Mouse (Mus musculus) olfactory bulb, adult 2 months (tissue): ENCODE results near the gene C1ra.

ENCODE experiments used
- CTCF ChIP-seq: fragments of 200-500 bp; IDR thresholded peaks from 2 replicates; pipeline ENCODE4 v1.5.1; 2012; ENCODE audit warnings: low read depth, mild to moderate bottlenecking, low read length, moderate library complexity; ENCODE audit not compliant: insufficient read depth
- POLR2A ChIP-seq: fragments of 200-500 bp; IDR thresholded peaks from 2 replicates; pipeline ENCODE4 v1.6.1; 2012; ENCODE audit warnings: mild to moderate bottlenecking, low read depth, low read length, moderate library complexity; ENCODE audit not compliant: insufficient read depth

DNA sequence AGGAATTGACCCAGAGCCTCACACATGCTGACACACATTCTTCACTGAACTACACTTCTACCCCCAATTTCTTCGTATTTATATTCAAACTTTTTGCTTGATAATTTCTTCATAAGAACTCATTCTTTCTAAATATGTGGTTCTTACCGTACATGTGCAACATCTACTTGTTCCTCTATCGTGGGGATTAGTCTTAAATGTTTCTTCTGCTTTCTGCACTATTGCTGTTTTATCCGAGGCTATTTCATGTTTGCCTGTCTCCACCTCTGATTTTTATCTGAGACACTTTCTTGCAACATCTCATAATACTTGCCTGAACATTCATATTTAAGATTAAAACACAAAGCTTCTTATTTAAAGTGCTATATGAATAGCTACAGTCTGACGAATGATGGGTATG, 16.2 kb upstream of the C1ra start:
- TF ChIP-seq POLR2A (no peak), CTCF (no peak)
